Mouse (Mus musculus): Measurements from ENCODE around the gene Lig4. TPM values are rescaled to one million over a fixed set of nuclear protein-coding genes. Genes with fewer than 3 reads are reported as not detected.

The Lig4 gene
- 0.29 and 0.45 TPM in 2 replicates for polyA plus RNA-seq (2012)

DNA sequence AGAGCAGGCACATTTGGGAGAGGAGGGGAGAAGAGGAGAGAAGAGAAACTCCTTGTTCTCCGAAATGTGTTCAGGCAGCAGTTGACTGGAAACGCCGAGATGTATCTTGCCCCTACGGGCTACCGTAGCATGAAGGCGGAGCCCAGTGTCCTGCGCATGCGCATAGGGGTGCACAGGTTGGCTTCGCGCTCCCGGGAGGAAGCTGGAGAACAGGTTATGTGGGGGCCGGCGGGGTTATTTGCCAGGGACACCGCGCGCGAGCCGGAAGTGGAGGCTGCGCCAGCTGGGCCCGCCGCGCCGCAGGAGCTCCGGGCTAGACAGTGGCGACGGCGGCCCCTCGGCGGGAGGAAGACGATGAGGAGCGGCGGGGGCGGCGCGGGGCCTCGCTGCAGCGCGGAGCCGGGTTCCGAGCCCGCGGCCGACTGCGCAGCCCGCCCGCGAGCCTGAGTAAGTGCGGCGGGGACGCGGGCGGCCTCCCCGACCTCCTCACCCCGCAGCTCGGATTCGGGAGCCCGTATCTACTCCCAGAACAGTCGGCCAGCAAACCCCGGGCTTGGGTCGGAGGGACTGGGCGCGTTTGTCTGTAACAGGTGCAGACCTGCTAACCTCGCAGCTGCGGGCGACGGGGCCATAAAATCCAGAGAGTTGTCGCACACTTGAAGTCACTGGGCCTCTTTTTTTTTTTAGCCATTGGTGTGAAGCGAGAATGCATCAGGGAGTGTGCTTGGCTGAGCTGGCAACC lies at the start of gene Lig4, which contains the start of gene Abhd13:
Gene Lig4, minus strand, starts transcription at position 114 of the 742 bp plus-strand sequence.
Gene Abhd13, plus strand, starts transcription at position 135 of the 742 bp plus-strand sequence.
- no peak for TF ChIP-seq GATA1 (IDR thresholded peaks at IDR 0.05; ENCODE audit: low read length)

DNA sequence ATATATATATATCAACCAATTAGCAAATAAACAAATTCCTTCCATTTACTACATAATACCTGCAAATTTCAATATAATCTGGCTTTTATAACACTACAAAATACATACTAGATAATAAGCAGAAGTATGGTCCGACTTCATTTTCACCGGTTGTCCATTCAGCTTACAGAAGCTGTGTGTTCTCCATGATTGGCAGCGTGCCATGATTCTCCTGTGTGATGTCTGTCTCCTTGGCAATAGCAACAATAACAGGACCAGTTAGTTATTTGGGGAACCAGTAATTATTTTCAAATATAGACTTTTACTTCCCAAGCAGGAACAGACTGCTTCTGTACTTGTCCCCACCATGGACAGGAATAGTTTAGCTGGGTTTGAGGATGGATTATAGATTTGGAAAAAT lies 39.7 kb upstream of the Lig4 start:
- no peak for TF ChIP-seq GATA1 (IDR thresholded peaks at IDR 0.05; ENCODE audit: low read length)

DNA sequence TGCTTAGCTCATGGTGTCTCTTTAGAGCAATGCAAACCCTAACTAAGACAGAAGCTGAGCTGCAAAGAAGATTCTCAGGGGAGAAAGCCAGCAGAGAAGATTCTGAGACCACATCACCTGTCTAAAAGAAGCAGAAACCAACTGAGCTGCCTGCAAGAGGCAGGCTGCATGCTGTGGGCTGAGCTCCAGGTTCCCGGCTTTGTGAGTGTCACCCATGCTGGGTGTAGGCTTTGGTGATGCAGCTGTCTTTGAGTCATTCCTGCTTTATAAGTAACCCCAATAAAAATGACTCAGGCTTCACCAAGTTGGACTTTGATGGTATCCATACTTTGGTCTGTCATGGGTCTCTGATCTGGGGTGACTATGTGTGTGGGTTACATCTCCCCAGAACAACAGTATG lies 38.8 kb upstream of the Lig4 start:
- TF ChIP-seq GATA1 (IDR thresholded peaks at IDR 0.05; ENCODE audit: low read length), result no peak

DNA sequence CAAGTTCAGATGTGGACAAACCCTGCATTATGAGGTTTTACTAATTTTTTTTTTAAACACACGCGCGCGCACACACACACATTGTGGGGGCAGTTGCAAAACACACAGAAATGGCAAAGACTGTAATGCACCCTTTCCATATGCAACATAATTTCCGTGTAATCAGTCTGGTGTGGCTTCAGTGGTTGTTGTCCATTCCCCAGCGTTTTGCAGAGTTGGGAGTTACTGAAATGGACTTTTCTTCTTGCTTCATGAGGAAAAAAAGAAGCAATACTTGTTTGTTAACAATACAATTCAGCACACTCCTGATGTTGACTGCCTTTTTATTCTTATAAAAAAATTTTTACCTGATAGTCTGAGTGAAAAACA lies 30.2 kb upstream of the Lig4 start:
- no peak for TF ChIP-seq GATA1 (IDR thresholded peaks at IDR 0.05; ENCODE audit: low read length)

DNA sequence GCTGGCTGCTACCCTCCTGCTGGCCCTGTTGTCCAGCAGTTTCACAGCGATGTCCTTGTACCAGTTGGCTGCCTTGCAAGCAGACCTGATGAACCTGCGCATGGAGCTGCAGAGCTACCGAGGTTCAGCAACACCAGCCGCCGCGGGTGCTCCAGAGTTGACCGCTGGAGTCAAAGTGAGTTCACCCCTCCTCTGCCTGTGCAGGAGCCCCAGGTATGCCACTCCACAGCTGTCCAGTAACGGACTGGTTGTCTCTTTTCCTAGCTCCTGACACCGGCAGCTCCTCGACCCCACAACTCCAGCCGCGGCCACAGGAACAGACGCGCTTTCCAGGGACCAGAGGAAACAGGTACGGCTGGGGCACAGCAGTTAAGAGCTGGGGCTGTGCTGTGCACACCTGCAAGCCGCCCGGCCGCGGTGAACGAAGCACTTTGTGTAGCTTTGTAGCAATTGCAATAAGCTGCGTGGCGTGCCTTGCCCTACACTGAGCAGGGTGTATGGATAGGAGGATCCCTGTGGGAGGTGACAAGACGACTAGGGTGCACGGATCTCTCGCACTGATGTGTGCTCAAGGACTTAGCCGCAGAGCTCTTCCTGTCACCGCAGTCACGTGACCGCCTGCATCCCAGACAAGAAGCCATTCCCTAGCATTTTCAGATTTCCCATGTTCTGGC lies 29.6 kb upstream of the Lig4 start:
- no peak for TF ChIP-seq GATA1 (IDR thresholded peaks at IDR 0.05; ENCODE audit: low read length)

DNA sequence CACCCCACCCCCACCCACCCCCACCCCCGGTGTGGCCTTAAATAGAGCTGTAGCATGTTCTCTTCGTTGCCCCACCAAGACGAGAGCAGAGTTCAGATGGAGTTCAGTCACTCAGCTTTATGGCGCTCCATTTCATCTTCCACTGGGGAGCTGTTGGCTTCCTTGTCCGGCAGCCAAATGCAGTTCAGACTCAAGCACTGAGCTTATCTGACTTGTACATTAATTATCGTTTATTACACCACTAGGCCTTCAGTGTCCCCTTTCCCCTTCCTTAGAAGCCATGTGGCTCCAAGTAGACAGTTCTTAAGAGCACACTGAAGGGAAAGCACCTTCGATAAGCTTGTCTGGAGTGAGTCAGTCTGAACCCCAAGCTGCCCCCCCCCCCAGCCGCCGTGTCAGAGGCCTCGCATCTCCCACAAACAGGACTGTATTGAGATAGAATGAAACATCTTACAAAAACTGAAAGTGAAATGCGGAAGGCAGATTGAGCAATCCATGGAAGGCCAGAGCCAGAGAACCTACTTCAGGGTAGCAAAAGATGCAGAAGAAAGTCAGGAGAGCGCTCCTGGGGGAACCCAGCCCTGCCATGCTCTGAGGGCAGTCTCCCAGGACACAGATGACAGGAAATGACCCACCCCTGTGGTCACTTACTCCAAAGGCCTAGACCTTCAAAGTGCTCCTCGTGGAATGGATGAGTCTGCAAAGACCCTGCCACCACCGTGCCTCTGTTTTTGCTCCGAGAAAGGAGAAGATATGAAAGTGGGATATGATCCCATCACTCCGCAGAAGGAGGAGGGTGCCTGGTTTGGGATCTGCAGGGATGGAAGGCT lies 28.9 kb upstream of the Lig4 start, which contains the start of gene Tnfsf13b:
Gene Tnfsf13b, plus strand, starts transcription at position 312 of the 830 bp plus-strand sequence.
- TF ChIP-seq GATA1 (IDR thresholded peaks at IDR 0.05; ENCODE audit: low read length), result no peak

DNA sequence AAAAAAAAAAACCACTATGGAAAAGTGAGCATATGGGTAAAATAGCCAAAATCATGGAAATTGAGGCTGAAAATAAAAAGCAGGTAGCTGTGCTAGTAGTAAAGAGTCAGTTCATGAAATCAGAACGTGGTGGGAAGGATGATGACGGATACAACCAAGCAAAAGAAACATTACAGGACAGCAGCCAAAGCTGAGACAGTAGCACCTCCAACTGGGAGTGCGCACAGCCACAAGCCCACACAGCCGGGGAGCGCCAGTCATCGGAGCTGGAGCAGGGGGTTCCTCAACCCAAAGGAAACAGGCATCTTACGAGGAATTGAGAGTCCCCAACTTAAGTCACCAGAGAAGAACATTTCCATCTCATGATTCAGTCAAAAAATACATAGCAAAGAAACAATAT lies 26.6 kb upstream of the Lig4 start:
- no peak for TF ChIP-seq GATA1 (IDR thresholded peaks at IDR 0.05; ENCODE audit: low read length)

DNA sequence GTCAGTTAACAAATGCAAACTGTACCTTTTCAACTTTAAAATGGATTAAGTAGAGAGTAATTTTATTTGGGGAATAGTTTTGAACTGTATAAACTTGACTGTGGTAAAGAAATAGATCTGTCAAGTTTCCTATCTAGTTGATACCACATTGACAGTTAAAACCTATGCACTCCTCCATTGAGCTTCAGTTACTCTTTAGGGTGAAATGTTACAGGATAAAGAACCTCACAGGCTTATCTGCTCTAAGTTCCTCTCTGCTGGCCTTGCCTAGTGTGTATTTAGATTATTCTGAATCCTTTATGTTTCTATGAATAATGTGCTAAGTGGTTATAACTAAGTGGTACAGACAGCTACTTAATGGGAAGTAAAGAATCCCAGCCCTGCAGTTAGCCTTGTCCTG lies 2.7 kb upstream of the Lig4 start:
- TF ChIP-seq GATA1 (IDR thresholded peaks at IDR 0.05; ENCODE audit: low read length), result no peak

DNA sequence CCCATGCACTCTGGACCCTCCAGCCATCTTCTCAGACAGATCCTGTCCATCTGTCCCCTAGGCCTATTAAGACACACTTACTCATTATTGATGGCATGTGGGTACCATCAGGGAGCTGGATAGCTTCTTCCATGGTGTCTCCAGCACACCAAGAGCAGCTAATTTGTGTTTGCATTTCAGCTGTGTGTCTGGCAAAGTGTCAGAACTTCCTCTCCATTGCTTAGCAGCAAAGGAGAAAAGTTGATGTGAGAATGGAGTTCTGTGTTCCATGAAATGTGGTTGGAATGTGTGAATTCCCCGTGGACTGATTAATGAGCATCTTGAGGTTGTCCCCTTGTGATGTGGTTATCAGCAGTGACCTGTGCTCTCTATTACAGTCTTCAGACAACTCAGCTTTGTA lies 2.3 kb upstream of the Lig4 start:
- TF ChIP-seq GATA1 (IDR thresholded peaks at IDR 0.05; ENCODE audit: low read length), result no peak

DNA sequence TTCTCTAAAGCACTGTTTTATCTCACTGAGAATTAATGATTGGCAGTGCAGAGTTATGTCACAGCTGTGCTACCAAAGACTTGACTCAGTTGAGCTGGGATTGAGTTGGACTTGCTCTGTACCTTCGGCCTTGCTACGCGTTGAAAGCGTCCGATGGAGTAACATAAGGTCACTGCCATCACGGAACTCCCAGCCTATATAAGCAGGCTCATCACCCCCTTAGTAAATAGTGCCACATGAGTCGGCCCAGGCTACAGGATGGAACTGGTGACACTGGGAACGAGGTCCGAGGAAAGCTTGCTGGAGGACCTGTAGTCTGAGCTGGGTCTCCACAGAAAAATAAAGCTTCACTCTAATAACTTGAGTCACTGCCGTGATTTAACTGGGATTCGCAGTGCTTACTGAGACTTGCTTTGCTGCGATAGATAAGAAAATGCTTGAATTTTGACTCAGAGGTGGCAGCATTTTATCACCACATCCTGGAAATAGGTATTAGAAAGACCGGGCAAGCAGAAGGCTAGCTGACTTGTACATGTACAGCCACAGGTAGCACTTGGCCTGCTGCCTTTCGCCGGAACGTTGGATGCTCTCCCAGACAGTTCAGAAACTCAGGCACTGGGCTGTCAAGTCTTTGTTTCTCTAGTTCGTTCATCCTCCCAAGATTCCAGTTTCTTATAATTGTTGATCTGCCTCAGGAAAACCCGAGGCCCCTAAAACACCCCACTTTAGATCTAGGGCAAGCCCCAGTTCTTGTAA lies 1.2 kb upstream of the Lig4 start:
- TF ChIP-seq GATA1 (IDR thresholded peaks at IDR 0.05; ENCODE audit: low read length), result no peak

DNA sequence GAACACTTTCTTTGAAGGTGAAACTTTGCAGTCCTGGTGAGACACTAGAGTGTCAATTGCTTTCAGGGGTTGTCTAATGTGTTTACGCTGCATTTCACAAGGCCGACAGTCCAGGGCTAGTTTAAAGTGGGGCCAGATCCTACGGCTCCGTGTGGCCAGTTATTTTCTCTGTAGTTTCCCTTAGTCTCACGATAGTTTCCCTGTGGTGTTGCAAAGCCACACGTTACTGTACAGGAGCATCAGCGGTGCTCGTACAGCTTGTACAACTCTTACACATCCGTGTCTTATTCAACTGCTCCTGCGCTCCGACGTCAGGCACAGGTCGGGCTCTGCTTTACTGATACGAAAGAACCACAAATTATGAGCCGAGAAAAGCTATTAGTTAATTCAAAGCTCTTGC lies 470 bp downstream of the Lig4 start:
- TF ChIP-seq GATA1 (IDR thresholded peaks at IDR 0.05; ENCODE audit: low read length), result no peak

DNA sequence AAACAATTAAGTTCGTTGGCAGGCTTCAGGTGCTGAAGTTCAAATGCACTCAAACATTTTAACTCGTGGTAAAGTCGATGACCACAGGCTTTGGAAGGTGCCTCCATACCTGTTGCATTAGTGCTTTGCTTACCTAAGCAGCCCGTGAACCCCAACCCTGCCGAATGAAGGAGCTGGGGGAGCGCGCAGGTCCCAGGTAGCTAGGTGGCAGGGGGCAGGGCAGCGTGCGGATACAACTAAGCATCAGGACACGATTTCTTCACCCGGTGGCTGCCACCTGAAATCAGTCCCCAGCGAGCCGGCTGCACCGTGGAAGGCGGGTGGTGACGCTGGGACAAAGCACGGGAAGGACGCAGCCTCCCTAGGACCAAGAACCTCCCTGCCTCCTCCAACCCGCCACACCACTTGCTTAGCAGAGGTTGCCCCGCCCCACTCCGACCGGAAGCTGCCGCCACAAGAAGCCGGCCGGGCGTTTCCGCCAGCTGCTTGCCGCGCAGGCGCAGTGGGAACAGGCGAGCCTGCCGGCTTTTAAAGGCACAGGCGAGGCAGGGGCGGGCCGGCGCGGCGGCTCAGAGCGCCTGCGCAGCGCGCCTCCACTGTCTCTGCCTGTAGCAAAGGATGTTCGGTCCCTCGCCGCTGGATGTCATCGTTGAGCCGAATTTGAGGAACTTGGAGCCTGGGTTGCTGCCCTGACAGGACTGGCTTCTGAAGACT lies 1.4 kb downstream of the Lig4 start:
- no peak for TF ChIP-seq GATA1 (IDR thresholded peaks at IDR 0.05; ENCODE audit: low read length)

DNA sequence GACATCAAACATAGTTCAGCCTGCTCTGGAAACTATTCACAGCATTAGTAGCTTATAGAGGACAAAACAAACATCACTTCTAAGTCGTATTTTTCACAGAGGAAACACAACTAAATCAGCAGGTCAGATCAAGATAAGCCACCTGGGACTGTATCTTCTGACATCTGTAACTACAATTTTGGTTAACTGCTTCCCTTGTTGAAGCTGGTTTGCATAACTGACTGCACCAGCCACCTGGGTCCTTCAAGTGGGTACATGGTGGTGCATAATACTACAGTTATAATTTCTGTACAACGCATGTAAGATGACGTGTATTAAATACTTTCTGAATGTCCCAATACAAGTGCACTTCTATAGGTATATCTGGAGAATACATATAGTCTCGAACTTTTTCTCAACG lies 2.2 kb downstream of the Lig4 start:
- no peak for TF ChIP-seq GATA1 (IDR thresholded peaks at IDR 0.05; ENCODE audit: low read length)

DNA sequence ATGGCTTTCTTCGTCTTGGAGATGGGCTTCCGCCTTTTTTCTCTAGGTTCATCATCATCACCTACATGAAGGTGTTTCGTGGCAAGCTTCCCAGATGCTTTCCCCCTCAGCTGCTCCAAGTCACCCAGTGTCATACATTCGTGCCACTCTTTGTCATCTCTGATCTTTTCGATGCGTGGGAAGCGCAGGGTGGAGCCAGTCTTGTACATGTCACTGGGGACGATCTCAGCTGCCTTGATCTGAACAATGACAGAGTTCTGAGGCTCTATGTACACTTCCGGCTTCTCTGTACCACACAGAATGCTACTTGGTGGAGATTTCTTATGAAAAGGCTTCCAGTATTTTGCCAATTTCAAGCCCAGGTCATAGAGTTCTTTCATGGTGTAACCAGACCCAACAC lies 5.6 kb downstream of the Lig4 start:
- TF ChIP-seq GATA1 (IDR thresholded peaks at IDR 0.05; ENCODE audit: low read length), result no peak

DNA sequence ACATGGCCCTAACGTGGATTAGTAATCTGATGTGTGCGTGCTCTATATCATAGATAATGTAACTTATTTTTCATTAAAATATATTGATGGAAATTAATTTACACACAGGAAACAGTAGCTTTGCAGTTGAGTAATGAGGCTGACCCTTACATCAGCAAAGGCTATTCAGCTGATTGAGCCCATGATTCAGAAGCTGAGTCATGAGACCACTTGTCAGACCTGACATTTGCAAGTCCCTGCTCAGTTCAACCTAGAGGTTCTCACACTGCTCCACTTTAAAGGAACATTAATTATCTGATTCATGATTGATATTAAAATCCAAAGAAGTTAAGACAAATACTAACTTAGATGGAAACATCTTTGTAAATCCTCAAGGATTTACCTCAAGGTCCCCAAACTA lies 17.6 kb downstream of the Lig4 start:
- TF ChIP-seq GATA1 (IDR thresholded peaks at IDR 0.05; ENCODE audit: low read length), result no peak
